Mouse (Mus musculus): Measurements from ENCODE around the gene Lmo3. TPM values are rescaled to one million over a fixed set of nuclear protein-coding genes. Genes with fewer than 3 reads are reported as not detected.

The Lmo3 gene
- polyA plus RNA-seq, 1 experiment: not detected

- Histone ChIP-seq H3K4me1 (ENCODE audit: control insufficient read depth, insufficient read depth, low read length) (no peaks in the 10 kb centered on the region), H3K27ac (ENCODE audit: insufficient read depth, low read depth, low read length) (no peak overlapping the region), H3K4me3 (ENCODE audit: insufficient read depth, low read length) (no peak overlapping the region)
- TF ChIP-seq POLR2A (IDR thresholded peaks at IDR 0.05; ENCODE audit: borderline replicate concordance, low read depth, low read length): no peak
- no peak for TF ChIP-seq CTCF (IDR thresholded peaks at IDR 0.05; ENCODE audit: low read depth, low read length)
These were observed 190.7 kb downstream of the Lmo3 start for GRCm38 (mm10) chr6:138391085-138391484.

- H3K4me3 ChIP-seq (ENCODE audit: insufficient read depth, low read length): no peak overlapping the region
- no peak overlapping the region for H3K27ac ChIP-seq (ENCODE audit: insufficient read depth, low read depth, low read length)
- no peak for TF ChIP-seq CTCF (IDR thresholded peaks at IDR 0.05; ENCODE audit: low read depth, low read length)
- no peak for TF ChIP-seq POLR2A (IDR thresholded peaks at IDR 0.05; ENCODE audit: borderline replicate concordance, low read depth, low read length)
- no peaks in the 10 kb centered on the region for H3K4me1 ChIP-seq (ENCODE audit: control insufficient read depth, insufficient read depth, low read length)
These were observed 193.4 kb downstream of the Lmo3 start for GRCm38 (mm10) chr6:138388168-138388936.

GRCm38 (mm10) chr6:138383208-138383607, 198.6 kb downstream of the Lmo3 start:
- Histone ChIP-seq H3K4me3 (ENCODE audit: insufficient read depth, low read length) (no peak overlapping the region), H3K27ac (ENCODE audit: insufficient read depth, low read depth, low read length) (no peak overlapping the region), H3K4me1 (ENCODE audit: control insufficient read depth, insufficient read depth, low read length) (no peaks in the 10 kb centered on the region)
- TF ChIP-seq CTCF (IDR thresholded peaks at IDR 0.05; ENCODE audit: low read depth, low read length): no peak
- no peak for TF ChIP-seq POLR2A (IDR thresholded peaks at IDR 0.05; ENCODE audit: borderline replicate concordance, low read depth, low read length)

GRCm38 (mm10) chr6:138371176-138371575, 210.6 kb downstream of the Lmo3 start:
- Histone ChIP-seq H3K27ac (ENCODE audit: insufficient read depth, low read depth, low read length) (no peak overlapping the region), H3K4me1 (ENCODE audit: control insufficient read depth, insufficient read depth, low read length) (no peaks in the 10 kb centered on the region), H3K4me3 (ENCODE audit: insufficient read depth, low read length) (no peak overlapping the region)
- no peak for TF ChIP-seq POLR2A (IDR thresholded peaks at IDR 0.05; ENCODE audit: borderline replicate concordance, low read depth, low read length)
- TF ChIP-seq CTCF (IDR thresholded peaks at IDR 0.05; ENCODE audit: low read depth, low read length): no peak

GRCm38 (mm10) chr6:138364111-138364510, 217.7 kb downstream of the Lmo3 start:
- Histone ChIP-seq H3K4me3 (ENCODE audit: insufficient read depth, low read length) (no peak overlapping the region), H3K27ac (ENCODE audit: insufficient read depth, low read depth, low read length) (no peak overlapping the region), H3K4me1 (ENCODE audit: control insufficient read depth, insufficient read depth, low read length) (no peaks in the 10 kb centered on the region)
- TF ChIP-seq CTCF (IDR thresholded peaks at IDR 0.05; ENCODE audit: low read depth, low read length): no peak
- no peak for TF ChIP-seq POLR2A (IDR thresholded peaks at IDR 0.05; ENCODE audit: borderline replicate concordance, low read depth, low read length)

GRCm38 (mm10) chr6:138350587-138351345, 231.0 kb downstream of the Lmo3 start:
- H3K4me3 ChIP-seq (ENCODE audit: insufficient read depth, low read length): no peak overlapping the region
- no peak overlapping the region for H3K27ac ChIP-seq (ENCODE audit: insufficient read depth, low read depth, low read length)
- H3K4me1 ChIP-seq (ENCODE audit: control insufficient read depth, insufficient read depth, low read length): no peaks in the 10 kb centered on the region
- TF ChIP-seq CTCF (IDR thresholded peaks at IDR 0.05; ENCODE audit: low read depth, low read length): no peak

- Histone ChIP-seq H3K27ac (ENCODE audit: insufficient read depth, low read depth, low read length) (no peak overlapping the region), H3K4me3 (ENCODE audit: insufficient read depth, low read length) (no peak overlapping the region), H3K4me1 (ENCODE audit: control insufficient read depth, insufficient read depth, low read length) (no peaks in the 10 kb centered on the region)
- no peak for TF ChIP-seq POLR2A (IDR thresholded peaks at IDR 0.05; ENCODE audit: borderline replicate concordance, low read depth, low read length)
- TF ChIP-seq CTCF (IDR thresholded peaks at IDR 0.05; ENCODE audit: low read depth, low read length): no peak
These were observed 235.2 kb downstream of the Lmo3 start for GRCm38 (mm10) chr6:138346558-138346957.

- Histone ChIP-seq H3K4me3 (ENCODE audit: insufficient read depth, low read length) (no peak overlapping the region), H3K4me1 (ENCODE audit: control insufficient read depth, insufficient read depth, low read length) (no peaks in the 10 kb centered on the region)
- TF ChIP-seq POLR2A (IDR thresholded peaks at IDR 0.05; ENCODE audit: borderline replicate concordance, low read depth, low read length) (no peak), CTCF (IDR thresholded peaks at IDR 0.05; ENCODE audit: low read depth, low read length) (no peak)
These were observed 245.9 kb downstream of the Lmo3 start for GRCm38 (mm10) chr6:138335858-138336257.

GRCm38 (mm10) chr6:138333991-138334390, 247.8 kb downstream of the Lmo3 start:
- Histone ChIP-seq H3K4me1 (ENCODE audit: control insufficient read depth, insufficient read depth, low read length) (no peaks in the 10 kb centered on the region), H3K27ac (ENCODE audit: insufficient read depth, low read depth, low read length) (no peak overlapping the region), H3K4me3 (ENCODE audit: insufficient read depth, low read length) (no peak overlapping the region)
- TF ChIP-seq POLR2A (IDR thresholded peaks at IDR 0.05; ENCODE audit: borderline replicate concordance, low read depth, low read length) (no peak), CTCF (IDR thresholded peaks at IDR 0.05; ENCODE audit: low read depth, low read length) (no peak)

More at GRCm38 (mm10) chr6:138335858-138336257, 245.9 kb downstream of the Lmo3 start:
- H3K27ac ChIP-seq (ENCODE audit: insufficient read depth, low read depth, low read length): no peak overlapping the region

Data from bone marrow macrophage, adult 2 months (primary cell).